21 mouse cellular contexts compared by ENCODE assay signal in the genomic region with DNA sequence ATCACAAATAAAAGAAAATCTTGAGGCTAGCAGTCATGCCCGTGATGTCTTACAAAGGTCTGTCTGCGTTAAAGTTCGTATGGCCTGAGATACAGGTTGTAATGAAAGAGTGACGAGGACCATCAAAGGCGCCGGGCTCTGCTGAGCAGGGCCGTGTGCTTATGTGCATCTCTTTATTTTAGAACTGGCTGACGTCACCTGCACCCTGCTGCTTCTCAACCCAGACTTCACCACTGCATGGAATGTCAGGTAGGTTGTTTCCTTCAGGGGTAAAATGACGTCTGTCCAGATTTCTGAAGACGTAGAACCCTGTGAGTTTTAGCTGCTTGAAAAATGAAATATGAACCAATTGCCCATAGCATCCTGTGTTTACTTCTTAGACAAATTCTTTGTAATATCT. TPM values are rescaled to one million over a fixed set of nuclear protein-coding genes. Genes with fewer than 3 reads are reported as not detected.
"Had no signal": no experiment of that assay in that cellular context is flagged by ENCODE, and none has a peak within 500 bp of the region (broad histone marks: within the 10 kb centered on the region; RNA-seq: fewer than 3 reads in every experiment).

No protein-coding gene starts in this region.

- H3K4me3 ChIP-seq: midbrain, embryonic 10.5 days; midbrain, embryonic 12.5 days; myocyte; neural tube, embryonic 13.5 days; neural tube, embryonic 15.5 days had no signal

- H3K27me3 ChIP-seq: midbrain, embryonic 12.5 days; neural tube, embryonic 13.5 days; neural tube, embryonic 15.5 days had no signal

- H3K4me1 ChIP-seq: midbrain, embryonic 12.5 days; neural tube, embryonic 13.5 days; neural tube, embryonic 15.5 days had no signal

- H3K27ac ChIP-seq: midbrain, embryonic 10.5 days; midbrain, embryonic 12.5 days; neural tube, embryonic 13.5 days; neural tube, embryonic 15.5 days had no signal

- DNase-seq: lung, embryonic 14.5 days; lung, postnatal 10 days; lung, postnatal 4 days; midbrain, embryonic 14.5 days; retina, postnatal 1 day; right cerebral cortex, adult 18-20 months; right cerebral cortex, postnatal 25 days; right cerebral cortex, postnatal 4 days; spleen, adult 18-20 months; thymus, adult 18-20 months; thymus, postnatal 14 days; thymus, postnatal 36 days had no signal

RNA-seq across cellular contexts. Expression of gene 1700028P14Rik, which starts 50.3 kb away (rescaled TPM):
- polyA plus RNA-seq: lung, embryonic 14.5 days; midbrain, embryonic 12.5 days; myocyte; neural tube, embryonic 11.5 days; small intestine, adult 2 months; stomach, embryonic 14.5 days; stomach, embryonic 16.5 days had no signal
